Mouse (Mus musculus) ovary, adult 2 months (tissue): ENCODE data around the gene Sult2a6. TPM values are rescaled to one million over a fixed set of nuclear protein-coding genes. Genes with fewer than 3 reads are reported as not detected.

Source experiments
- polyA plus RNA-seq: library from polyadenylated mRNA; depleted of rRNA; stranded (reverse); fragments of >200 nt; gene quantifications from 2 replicates; pipeline ENCODE4 v1.2.3, GENCODE M21; 2012; rRNA removed

Gene Sult2a6
- polyA plus RNA-seq: not detected in 2 replicates

GRCm38 (mm10) chr7:14254770-14255169, at the start of gene Sult2a6:
Gene Sult2a6, minus strand, starts transcription at chr7:14254870.

Other genes starting within 250 kb of the Sult2a6 start
- not detected in 2 replicates for gene Sult2a3, start 131.8 kb downstream of the Sult2a6 start, polyA plus RNA-seq
- not detected in 2 replicates for gene Obox8, start 78.7 kb upstream of the Sult2a6 start, polyA plus RNA-seq
- not detected in 2 replicates for gene Sult2a8, start 191.9 kb upstream of the Sult2a6 start, polyA plus RNA-seq
- gene Sult2a7, start 239.4 kb upstream of the Sult2a6 start, polyA plus RNA-seq: not detected in 2 replicates